Mouse (Mus musculus): ENCODE measurements around the gene Olfr314.
"Not testable (repeated sequence)": the region's sequence is repeated elsewhere in the genome, so short reads cannot be mapped to it uniquely, and the experiment has no call there.

- TF ChIP-seq POU5F1 (IDR thresholded peaks at IDR 0.05; ENCODE audit: borderline replicate concordance, low read length); CTCF (conservative IDR thresholded peaks at IDR 0.05; ENCODE audit: low read length); NANOG (IDR thresholded peaks at IDR 0.05; ENCODE audit: borderline replicate concordance, low read length): not testable (repeated sequence)
Measured at GRCm38 (mm10) chr11:58814700-58815099, 31.9 kb downstream of the Olfr314 start, which contains the start of gene Olfr313.
